Mouse (Mus musculus): ENCODE results near the gene Mn1.

Gene Mn1

DNA sequence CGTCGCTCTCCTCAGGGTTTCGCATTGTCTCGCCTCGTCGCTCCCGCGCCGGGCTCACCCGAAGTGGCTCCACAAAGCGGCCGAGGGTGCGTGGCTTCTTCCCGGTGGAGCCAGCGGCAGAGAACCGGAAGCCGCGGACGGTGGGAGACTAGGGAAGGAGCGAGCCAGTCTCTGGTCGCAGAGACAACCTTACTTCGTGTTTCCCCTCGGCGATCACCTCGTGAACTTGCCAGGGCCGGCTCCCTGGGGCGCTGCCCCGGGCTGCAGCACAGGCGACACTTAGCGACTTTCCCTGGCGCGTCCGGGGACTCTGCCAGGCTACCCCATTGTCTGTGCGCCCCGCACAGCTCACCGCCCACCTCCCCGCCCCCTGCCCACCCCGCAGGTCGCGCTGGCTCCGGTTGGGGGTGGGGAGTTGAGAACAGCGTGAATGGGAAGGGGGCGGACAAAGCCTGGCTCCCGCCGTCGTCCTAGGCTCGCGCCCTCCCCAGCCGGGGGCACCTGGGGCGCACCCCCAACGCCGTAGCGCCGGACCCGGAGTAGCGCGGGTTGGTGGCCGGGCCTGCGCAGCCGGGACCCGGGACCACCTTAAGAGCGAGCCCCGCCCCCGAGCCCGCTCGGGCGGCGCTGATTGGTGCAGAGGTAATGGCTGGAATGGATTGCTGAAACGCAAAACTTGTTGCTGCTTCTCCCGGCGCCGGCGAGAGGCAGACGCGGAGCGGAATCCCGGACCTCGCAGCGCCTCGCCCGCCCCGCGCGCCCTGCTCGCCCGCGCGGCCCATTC, at the start of gene Mn1:
Gene Mn1, plus strand, starts transcription at position 772 of the 784 bp plus-strand sequence.
- peak; percentile 94 for DNase-seq

DNA sequence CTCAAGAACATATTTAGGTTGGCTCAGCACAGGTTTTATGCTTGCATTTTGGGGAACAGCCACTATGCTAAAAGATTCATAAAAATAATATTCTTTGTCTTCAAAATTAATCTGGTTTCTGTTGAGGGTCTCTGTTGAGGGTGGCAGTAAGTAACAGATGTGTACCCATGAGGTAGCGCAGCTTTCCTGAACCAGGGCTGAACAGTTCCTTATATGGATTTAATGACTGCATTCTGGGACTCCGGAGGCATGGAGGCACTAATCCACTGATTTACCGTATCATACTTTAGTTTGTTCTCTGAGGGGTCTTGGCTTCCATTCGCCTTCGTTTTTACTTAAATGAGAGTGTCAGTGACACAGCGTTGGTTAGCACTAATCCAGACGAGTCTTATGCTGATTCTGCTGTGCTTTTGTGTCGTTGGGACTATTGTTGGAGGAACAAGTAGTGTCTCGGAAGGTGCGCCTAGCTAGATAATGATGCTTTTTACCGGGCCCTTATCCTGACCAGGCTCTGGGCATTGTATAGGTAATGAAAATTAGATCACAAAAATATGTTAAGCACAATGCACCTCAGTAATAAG, 49.1 kb upstream of the Mn1 start:
- no peak for DNase-seq

DNA sequence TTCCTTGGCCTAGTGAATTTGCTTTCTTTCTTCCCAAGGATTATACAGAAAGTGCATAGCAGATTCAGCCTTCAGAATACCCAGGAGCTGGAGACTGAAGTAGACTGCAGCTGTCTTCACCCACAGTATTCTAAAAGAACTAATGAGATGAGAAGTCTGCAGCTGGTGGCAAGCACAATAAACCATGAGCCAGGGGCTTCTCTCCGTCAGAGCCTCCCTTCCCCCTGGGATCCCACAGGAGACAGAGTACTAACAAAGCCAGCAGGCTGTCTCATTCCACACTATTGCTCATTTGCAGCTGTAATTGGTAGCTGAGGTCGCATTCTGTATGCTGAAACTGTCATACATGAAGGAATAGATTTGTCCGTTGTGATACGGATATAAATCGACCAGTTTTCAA, 48.6 kb upstream of the Mn1 start:
- no peak for DNase-seq

DNA sequence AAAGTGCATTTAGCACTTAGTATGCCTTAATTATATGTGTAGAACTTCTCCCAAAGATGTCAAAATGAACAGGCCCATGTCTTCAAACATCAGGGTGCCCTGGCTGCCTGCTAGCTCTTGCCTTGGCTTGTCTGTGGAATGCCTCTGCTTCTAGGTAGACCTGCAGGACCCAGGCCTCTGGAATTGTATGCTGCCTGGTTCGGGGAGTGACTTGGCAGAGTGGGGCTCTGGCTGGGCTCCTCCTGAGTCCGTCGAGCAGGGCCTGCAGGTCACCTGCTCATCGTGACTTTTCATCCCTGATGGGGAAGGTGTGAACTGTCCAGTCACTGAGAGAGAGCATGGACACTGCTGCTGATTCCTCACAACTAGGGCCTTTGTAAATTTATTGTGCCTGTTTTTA, 41.5 kb upstream of the Mn1 start:
- peak; percentile 37 for DNase-seq

DNA sequence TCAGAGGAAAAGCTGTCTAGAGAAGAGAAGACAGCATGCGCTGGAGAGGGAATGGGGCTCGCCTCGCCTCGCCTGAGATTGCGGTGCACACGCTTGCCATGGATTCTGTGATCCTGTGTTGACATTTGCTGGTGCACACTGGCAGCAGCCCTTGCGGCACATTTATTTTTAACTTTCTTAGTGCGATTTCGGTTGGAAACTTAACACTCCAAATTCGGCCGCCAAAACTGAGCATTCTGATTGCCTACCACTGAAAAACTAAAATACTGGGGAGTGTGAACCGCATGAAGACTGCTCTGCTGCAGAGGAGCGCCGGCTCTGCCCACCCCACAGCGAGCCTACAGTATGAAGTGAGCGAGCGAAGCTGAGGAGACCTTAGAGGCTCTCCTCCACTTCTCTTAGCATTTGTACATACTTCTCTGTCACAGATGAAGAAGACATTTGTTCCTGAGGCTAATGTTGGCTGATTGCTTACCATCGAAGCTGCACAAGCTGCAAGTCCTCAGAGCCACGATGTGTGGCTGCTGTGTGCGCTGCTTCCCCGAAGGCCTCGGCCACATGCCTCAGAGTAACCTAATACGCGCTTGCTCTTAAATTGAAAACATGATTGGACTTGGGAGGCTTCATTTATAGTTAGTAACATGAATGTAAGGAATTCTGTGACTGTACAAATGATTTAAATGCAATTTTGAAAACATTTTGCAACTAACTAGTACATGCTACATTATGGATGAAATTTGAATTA, 40.7 kb upstream of the Mn1 start:
- no peak for DNase-seq

DNA sequence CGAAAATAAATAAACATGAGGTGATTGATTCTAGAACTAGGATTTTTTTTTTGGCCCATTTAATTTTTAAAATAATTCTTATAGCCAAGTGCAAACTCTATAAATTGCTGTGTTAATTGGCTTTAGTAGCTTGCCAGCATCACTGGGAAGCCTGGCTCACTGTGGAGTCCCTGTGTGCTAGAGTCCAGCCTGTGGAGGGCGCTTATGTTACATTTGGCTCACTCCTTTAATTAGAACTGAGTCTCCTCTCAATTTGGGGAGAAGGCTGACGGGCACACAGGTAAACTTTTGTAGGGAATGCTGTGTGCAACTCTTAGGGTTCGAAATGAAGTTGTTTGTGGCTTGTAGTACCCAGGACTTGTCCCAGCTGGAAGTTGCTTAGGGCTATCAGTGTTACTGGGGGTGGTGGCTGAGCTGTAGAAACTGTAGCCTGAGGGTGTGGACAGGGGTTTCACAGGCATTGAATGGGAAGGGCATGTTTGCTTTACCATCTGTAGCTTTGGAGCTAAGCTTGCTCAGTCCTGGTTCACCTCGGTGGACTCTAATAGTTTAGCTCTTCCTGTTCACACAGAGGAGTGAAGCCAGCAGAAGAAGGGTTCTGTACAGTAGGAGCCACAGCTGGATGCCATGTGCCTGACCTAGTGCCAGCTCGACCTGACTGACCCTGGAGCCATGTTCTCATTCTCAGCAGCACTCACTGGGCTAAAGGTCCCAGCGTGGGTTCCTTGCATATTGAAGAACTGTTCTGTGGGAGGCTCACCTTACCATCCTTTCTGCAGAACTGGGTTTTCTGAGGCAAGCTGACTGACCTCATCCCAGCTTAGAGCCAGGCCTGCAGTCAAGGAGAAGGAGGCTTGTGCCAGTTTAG, 38.8 kb upstream of the Mn1 start:
- no peak for DNase-seq

DNA sequence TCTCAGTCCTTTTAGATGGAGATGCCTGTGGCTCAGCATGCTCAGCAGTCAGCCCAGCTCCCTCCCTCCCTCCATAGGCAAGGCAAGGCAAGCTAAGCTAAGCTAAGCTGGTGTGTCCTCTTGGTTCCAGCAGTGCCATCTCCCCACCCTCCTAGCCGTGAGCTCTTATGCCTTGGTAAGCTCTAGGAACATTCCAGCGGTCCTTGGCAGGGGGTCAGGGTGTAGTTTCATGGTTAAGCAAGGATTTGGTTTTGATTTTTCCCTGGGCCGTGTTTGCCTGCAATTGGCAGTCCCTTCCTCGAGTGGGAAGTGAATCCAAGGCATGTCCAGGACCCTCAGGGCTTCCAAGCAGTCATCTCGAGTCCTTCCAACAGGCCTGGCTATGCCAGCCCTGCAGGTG, 33.8 kb upstream of the Mn1 start:
- no peak for DNase-seq

DNA sequence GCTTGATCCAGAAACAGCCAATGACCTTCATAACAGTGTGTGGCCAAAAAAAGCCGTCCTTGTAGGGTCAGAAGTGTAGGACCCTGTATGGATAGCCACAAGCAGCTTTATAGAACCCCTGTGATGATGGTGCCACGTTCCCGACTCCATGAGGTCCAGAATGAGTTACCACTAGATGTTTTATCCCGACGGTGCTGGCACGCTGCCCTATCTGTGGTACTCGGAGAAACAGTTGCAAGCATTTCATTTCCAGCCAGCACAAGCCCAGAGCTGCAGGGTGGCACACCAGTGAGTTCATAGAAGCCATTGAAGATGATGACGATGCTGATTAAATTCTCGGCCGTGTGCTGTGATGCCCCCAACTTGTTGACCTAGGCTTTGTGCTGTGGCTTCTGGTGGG, 26.3 kb upstream of the Mn1 start:
- no peak for DNase-seq

DNA sequence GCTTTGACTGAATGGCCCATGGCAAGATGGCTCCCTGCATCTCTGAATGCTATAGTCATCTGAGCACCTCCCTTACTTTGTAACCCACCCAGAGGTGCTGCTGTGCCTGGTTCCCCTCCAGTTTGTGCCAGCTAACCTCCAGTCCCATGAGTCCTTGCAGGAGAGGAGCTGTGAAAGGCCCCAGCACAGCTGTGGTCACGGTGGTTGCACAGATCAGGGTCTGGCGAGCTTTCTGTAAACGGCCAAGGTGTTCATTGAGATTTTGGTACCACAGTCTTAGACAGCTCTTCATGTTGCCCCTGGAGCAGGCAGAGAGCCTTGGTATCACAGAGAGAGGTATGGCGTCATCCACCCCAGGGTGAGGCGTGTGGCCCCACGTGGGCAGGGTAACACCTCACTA, 25.7 kb upstream of the Mn1 start:
- no peak for DNase-seq

DNA sequence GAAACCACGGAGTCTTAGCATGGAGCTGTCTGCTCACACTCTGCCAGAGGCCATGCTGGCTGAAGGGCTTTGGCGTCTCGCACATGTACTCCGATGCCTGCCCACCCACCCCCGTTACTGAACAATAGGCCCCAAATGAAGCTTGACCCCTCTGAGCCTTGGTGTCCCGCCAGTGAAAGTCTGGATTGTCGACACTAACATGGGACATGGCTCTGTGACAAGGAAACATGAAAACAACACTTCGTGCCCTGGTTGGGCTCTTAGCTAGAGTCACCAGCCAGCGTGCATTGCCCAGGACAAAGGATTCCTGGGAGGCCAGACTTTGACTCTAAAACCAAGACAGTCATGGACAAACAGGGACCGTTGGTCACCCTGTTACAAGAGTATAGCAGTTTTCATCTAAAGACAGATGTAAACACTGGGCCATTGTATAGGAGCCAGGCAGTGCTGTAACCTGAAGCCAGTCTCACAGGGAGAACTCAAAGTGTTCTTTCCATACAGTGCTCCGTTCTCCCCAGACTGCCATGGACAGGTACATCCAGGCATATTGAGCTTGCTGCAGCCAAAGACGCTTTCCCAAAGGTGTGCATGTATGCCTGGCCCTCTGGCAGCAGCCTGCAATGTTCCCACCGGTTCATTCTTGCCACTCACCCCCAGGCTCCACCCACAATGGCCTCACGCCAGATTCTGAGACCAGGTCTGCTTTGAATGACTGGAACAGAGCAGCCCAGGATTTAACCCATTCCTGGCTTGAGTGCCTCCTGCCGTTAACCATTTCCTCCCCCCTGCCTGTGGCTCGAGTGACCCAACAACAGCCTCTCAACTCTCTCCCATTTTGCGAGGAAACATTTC, 23.6 kb upstream of the Mn1 start:
- peak; percentile 84 for DNase-seq

DNA sequence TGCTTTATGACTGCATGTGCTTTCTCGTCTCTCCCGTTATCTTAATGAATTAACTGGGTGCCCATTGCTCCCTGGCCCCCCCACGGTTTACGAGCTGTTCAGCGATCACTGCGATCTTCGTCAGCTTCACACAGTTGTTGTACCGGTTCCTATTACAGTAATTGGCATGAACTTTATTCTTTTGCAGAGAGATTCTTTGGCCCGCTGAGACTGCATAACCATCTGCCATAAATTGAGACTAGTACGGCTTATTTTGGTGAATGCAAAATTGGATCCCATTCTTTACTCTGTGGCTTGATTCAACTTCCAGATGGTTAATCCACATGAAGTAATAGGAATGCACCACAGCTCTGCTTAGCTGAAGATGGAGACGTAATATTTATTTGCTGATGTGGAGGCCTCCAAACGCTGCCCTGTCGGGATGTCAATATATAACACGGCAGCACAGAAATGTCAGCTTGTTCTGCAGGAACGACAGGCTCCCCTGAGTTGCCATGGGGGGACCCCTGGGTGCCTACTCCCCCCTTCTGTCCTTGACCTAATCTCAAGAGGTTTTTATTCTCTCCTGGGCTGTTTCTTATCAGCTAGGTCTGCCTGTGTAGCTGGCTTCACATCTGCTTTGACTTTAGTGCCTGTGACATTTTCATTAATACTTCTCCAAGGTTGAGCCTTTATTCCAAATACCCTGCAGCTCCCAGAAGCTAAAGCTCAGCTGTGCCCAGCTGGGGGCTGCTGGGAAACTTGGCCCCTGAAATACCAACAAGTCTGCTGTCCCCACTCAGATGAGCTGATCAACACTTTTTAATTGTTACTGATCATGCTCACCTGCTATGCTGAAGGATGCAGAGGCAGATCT, 22.7 kb upstream of the Mn1 start:
- no peak for DNase-seq

DNA sequence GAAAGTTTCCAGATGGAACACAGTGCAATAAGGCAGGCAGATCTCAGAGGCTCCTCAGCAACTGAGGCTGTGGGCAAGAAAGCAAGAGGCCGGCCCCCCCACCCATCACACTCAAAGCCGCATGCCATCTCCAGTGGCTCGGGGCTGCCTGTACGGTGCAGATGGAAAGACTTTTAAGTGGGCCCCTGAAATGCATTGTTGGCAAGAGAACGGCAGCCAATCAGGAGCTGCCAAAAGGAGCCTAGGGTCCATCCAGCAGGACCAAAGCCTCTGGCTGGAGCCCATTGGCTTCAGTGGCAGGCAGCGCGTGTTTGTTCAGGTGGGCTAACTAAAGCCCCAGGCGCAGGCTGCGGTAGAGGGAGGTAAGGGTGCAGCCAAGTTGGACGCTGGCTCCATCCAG, 21.4 kb upstream of the Mn1 start:
- no peak for DNase-seq

DNA sequence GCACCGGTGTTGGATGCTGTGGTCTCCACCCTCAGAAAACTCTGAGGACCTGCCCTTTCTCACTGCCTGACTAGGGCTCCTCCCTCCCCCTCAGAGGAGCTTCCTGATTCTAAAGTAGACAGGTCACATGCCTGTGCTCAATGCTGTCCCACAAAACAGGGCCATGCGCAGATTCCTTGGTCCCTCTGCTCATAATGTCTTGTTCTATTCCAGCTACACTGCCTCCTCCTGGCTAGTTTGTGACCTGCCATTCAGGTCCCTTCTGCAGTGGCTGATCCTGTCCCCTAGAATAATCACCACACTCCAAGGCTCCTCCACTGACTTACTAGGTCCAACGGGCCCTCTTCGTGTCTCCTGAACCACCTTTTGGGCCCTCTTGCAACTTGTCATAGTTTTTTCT, 21.0 kb upstream of the Mn1 start:
- no peak for DNase-seq

DNA sequence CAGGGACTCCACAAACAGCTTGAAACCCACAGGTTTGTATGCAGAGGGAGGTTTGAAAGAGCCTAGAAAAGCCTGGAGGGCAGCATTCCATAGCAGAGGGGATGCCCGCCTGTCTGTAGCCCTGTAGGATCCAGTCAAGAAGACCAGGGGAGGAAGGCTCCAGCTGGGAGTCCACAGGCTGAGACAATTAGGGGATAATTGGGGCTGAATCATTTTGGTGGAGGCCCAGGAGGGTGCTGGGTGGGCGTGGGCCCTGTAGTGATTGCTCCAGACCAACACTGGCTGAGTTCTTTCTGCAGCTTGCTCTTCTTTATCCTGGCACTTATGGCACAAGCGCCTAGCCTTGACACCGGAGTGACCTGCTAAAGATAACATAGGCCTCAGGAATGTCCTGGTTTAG, 18.7 kb upstream of the Mn1 start:
- no peak for DNase-seq

DNA sequence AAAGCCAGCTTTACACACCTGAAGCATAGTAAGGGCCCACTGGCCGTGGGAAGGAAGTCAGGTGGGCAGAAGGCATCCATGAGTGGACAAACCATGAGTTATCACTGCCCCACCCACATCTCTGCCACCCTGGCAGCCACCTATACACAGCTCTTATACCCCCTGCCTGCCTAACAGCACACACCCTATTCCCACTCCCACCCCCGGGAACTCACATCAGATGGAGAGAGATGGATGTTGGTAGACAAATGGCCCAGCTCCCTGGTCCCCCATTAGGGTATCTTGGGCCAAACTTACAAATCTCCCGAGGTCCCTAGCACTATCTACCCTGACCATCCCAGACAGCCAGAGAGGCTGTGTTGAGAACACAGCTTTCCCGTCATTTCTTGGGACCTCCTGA, 17.9 kb upstream of the Mn1 start:
- DNase-seq: no peak

DNA sequence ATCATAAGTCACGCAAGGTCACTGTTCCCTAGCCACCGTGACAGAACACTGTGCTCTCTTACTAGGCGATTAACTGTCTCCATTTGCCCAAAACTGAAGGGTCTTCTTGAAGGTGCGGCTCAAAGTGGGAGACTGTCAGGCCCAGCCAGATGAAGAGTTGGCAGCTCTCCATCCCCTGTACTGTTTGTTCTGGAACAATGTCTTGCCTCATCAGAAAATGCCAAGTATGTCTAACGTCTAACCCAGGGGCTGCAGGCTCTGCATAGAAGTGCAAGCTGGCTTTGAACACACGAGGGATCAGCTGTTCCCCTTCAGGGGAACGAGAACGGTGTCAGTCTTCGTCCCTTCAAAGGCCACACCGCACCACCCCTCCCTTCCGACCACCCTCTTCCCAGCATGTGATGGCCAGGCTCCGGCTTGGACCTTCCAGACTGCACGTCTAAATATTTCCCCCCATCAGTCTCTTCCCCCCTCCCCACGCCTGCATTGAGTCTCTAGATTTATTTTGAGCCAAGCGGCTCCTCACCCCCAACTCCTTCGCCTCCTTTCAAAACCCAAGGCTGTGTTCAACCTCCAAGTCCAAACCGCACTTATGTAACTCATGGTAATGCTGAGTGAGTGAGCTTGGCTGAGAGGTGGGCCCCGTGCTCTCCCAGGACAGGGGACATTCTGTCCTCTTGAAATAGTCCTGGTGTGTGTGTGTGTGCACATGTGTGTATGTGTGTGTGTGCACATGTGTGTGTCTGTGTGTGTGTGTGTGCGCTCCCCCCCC, 15.1 kb upstream of the Mn1 start:
- DNase-seq: no peak

DNA sequence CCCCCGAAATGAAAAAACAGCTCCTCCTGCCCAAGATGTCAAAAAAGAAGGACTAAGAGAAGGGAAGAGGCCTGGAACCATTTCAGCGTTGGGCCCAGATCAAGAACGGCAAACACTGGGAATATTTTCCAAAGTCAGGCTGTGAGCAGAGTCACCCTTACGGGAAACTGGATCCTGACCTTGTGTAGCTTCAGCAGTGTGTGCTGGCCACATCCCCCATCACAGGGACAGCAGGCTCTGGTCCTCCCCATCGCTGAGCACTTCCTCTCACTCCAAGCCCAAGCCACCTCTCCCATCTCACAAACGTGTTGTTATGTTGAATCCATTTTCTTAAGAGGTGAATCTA, 14.5 kb upstream of the Mn1 start:
- DNase-seq: no peak

DNA sequence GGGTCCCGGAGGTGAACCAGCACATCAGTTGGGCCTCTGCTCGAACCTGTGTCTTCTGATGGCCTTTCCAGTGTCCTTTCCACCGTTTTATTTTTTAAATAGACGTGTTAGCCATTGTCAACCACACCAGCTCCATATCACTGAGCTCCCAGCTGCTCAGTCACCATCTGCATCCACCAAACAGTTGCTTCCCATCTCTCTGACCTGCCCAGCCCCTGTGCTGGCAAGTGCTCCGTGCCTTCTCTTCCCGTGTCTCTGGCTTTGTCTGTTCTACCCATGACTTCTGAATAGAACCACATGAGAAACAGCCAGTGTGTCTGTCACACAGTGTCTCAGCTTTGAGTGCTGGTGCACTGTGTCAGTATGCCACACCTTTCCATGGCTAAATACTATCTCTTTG, 12.4 kb upstream of the Mn1 start:
- DNase-seq: no peak

DNA sequence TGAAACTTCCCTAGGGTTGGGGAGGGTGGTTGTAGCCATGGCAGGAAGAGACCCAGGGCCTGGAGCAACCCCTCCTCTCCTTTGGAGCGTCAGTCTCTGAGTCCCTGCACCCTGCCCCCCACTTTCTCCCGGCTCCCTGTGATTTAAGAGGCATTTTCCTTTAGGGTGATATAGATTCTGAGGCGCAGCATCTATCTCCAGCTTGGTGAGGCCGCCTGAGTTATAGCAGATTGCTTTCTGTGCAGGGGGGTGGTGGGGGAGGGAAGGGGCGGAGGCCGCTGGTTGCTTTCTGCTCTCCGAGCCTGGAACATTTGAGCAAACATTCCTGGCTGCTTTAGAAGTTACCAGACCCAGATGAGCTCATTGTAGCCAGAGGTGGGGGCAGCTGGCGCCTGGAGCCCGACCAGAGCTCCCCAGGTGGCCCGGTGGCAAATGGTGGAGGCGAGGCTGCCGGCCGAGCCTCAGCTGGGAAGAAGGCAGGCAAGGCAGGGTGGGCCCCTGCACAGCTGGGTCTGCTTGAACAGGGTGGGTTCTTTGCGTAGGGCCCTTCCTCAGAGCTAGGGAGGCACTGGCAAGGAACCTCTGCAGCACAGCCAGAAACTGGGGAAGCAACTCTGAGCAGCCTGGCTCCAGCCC, 8.6 kb upstream of the Mn1 start:
- no peak for DNase-seq

DNA sequence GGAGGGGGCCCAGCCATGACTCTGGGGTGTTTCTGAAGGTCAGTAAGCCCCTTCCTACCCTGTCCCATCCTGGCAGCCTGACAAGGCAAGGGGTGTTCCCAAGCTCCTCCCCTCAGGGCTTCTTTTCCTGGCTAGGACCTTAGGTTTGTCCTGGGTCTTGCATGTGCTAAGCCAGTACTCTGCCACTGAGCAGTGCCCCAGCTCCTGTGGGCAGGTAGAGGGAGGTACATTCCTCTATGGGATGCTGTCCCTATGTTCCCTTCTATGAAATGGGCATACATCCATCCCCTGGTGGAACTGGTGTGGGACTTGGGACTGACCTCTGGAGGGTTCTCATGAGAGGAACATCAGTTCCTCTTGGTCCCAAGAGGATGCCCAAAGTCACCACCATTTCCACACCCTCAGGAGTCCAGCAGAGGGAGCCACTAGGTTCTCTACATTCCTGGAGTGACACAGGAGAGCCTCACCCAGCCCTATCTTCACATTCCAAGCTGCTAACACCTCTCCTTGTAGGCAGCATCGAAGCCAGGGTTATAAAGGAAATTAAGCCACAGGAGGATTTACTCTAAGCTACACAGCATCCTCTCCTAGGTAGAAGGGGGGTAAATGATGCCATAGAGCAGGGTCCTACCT, 7.6 kb upstream of the Mn1 start:
- peak; percentile 49 for DNase-seq

Data from kidney, postnatal 10 days (tissue).